Mouse (Mus musculus) 3T3-L1 (cell line): ENCODE results near the gene Kifap3.

Experiments
- DNase-seq: peaks from one replicate; pipeline ENCODE4 v3.0.0-alpha.2; 2015; ENCODE audit warnings: low read depth, low spot score

Gene Kifap3

GRCm38 (mm10) chr1:163893774-163894527 lies 114.6 kb downstream of the Kifap3 start:
- no peak for DNase-seq

GRCm38 (mm10) chr1:163898291-163898764 lies 118.9 kb downstream of the Kifap3 start:
- peak; percentile 47 for DNase-seq

GRCm38 (mm10) chr1:163899575-163899974 lies 120.2 kb downstream of the Kifap3 start:
- DNase-seq = no peak

- no peak for DNase-seq
Measured at GRCm38 (mm10) chr1:163900168-163900567, 120.8 kb downstream of the Kifap3 start.

GRCm38 (mm10) chr1:163903411-163903810 lies 124.0 kb downstream of the Kifap3 start:
- no peak for DNase-seq

GRCm38 (mm10) chr1:163907007-163907811 lies 127.8 kb downstream of the Kifap3 start:
- no peak for DNase-seq

GRCm38 (mm10) chr1:163908389-163908788 lies 129.0 kb downstream of the Kifap3 start:
- DNase-seq = no peak

GRCm38 (mm10) chr1:163910343-163910742 lies 131.0 kb downstream of the Kifap3 start:
- DNase-seq = peak; percentile 87

- no peak for DNase-seq
Measured at GRCm38 (mm10) chr1:163910785-163911184, 131.4 kb downstream of the Kifap3 start.

GRCm38 (mm10) chr1:163911981-163912380 lies 132.6 kb downstream of the Kifap3 start:
- DNase-seq = no peak

GRCm38 (mm10) chr1:163917349-163918160 lies 138.2 kb downstream of the Kifap3 start:
- no peak for DNase-seq

GRCm38 (mm10) chr1:163924093-163924492 lies 144.7 kb downstream of the Kifap3 start:
- no peak for DNase-seq

- DNase-seq = peak; percentile 52
Measured at GRCm38 (mm10) chr1:163928846-163929245, 149.5 kb downstream of the Kifap3 start, which contains the start of gene Scyl3. Scyl3 (plus strand) TSS chr1:163929100.

- peak; percentile 94 for DNase-seq
Measured at GRCm38 (mm10) chr1:163929636-163930457, 150.5 kb downstream of the Kifap3 start.

- peak; percentile 39 for DNase-seq
Measured at GRCm38 (mm10) chr1:163930458-163930794, 151.0 kb downstream of the Kifap3 start.

- peak; percentile 20 for DNase-seq
Measured at GRCm38 (mm10) chr1:163931801-163932200, 152.4 kb downstream of the Kifap3 start.

- DNase-seq = no peak
Measured at GRCm38 (mm10) chr1:163934591-163934990, 155.2 kb downstream of the Kifap3 start.

GRCm38 (mm10) chr1:163942056-163942455 lies 162.7 kb downstream of the Kifap3 start:
- no peak for DNase-seq

GRCm38 (mm10) chr1:163953396-163953795 lies 174.0 kb downstream of the Kifap3 start:
- no peak for DNase-seq

GRCm38 (mm10) chr1:163958036-163958435 lies 178.7 kb downstream of the Kifap3 start:
- DNase-seq = no peak
